Mouse (Mus musculus) B cell, adult (primary cell): Measurements from ENCODE around the gene Usp13. TPM values are rescaled to one million over a fixed set of nuclear protein-coding genes. Genes with fewer than 3 reads are reported as not detected.

ENCODE experiments used
- total RNA-seq: library from RNA; stranded (reverse); gene quantifications from 4 replicates; pipeline ENCODE4 v1.2.4, GENCODE M21; 2023; ENCODE audit not compliant: inconsistent age

Gene Usp13
- total RNA-seq, result not detected in 4 replicates

DNA sequence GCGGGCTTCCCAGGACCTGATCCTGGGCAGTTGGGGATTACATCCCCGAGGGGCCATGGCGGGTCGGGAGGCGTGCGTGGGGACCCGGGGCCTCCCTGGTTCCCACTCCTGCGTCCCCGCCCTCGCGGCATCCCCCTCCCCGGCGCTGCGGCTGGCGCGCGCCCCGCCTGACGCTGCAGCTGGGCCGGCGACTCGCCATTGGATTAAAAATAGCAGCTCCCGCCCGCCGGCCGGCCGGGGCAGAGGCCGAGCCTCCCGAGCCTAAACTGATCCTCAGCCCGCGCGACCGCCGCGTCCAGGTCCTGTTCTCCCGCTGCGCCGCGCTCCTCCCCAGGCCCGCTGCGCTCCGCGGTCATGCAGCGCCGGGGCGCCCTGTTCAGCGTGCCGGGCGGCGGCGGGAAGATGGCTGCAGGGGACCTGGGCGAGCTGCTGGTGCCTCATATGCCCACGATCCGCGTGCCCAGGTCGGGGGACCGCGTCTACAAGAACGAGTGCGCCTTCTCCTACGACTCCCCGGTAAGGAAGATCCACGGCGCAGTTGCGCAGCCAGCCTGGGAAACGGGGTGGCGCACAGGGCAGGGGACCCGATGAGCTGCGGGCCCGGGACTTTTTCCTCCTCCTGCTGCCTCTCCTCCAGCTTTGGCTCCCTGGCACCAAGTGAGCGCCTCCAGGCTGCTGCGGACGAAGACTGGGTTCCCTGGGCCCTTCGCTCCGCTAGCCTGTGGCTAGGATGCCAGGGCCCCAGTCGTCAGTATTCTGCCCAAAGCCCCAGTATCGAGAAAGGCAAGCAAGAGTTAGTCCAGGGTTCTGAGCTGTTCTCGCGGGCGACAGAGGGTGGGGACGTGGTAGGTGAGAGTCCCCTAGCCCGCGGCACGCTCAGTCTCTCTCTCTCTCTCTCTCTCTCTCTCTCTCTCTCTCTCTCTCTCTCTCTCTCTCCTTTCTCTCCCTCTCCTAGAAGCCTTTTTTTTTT lies at the start of gene Usp13:
Gene Usp13 (plus strand): TSS at position 190 of the 970 bp plus-strand sequence.

Other genes with a start within 250 kb of the Usp13 start
- 24.5 to 37.0 TPM (median 27.7 TPM) in 4 replicates for gene Gnb4, start 201.0 kb upstream of the Usp13 start, total RNA-seq
- 60.9 to 70.1 TPM (median 61.3 TPM) in 4 replicates for gene Actl6a, start 111.2 kb upstream of the Usp13 start, total RNA-seq
- 83.9 to 104 TPM (median 89.6 TPM) in 4 replicates for gene Ndufb5, start 80.6 kb upstream of the Usp13 start, total RNA-seq
- gene Mrpl47, start 79.9 kb upstream of the Usp13 start, total RNA-seq, result 8.7 to 14.9 TPM (median 11.2 TPM) in 4 replicates